Mouse (Mus musculus): ENCODE data around the gene Bach2. TPM values are rescaled to one million over a fixed set of nuclear protein-coding genes. Genes with fewer than 3 reads are reported as not detected.
A peak's percentile ranks its signal among the peaks of the same experiment; 100 is the strongest.

The Bach2 gene
- total RNA-seq (2014; rRNA removed; ENCODE audit: low replicate concordance) (2.1 and 3.1 TPM in 2 replicates), polyA plus RNA-seq (2015; fragmentation: Nextera tagmentation; extraction: Ambion mirVana) (2.1 and 2.4 TPM in 2 replicates)

DNA sequence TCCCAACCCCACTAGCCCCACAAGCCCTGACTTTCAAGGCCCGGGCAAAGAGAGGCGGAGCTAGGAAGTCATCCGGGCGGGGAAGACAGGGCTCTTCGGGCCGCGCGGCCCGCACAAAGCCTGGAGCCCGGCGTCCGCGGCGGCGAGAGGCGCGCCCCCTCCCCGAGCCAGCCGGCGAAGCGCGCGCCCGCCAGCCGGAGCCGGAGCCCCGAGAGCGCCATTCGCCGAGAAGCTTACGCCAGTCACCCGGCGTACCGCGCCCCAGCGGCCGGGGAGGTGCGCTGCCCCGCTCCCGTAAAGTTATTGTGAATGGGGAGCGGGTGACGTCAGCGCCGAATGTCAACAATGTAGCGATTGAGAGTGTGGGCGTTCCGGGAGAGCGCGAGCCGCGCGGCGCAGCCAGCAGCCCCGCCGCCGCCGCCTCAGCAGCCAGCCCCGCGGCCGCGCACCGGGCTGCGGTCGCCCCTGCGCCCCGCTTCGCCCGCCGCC, at the start of gene Bach2:
TSS of gene Bach2 (plus strand) at position 439 of the 489 bp plus-strand sequence.
- DNase-seq (ENCODE audit: low spot score): peak; percentile 86
- WGBS: under 1% methylated on average over 66 of the region's 69 CpGs
- peak; percentile 82 for ATAC-seq (ENCODE audit: insufficient read depth, low read depth)
- Histone ChIP-seq H3K4me1 (ENCODE audit: control insufficient read depth, insufficient read depth) (0 out of 2 replicates have a peak, but pooled peaks cover 6% of the 10 kb centered on the region), H3K9ac (replicated peaks; ENCODE audit: low read depth, low read length) (peak within 1 kb of the TSS; percentile 93), H3K27ac (ENCODE audit: low read depth) (peak within 1 kb of the TSS; percentile 96), H3K27me3 (ENCODE audit: control insufficient read depth, insufficient read depth, low read length) (no peaks in the 10 kb centered on the region), H3K4me2 (ENCODE audit: low read depth, low read length) (peak within 1 kb of the TSS; percentile 98), H3K36me3 (replicated peaks; ENCODE audit: control insufficient read depth, insufficient read depth, low read length) (no peaks in the 10 kb centered on the region), H3K9me3 (replicated peaks; ENCODE audit: control insufficient read depth, low read length) (no peaks in the 10 kb centered on the region), H3K4me3 (ENCODE audit: low read depth, low read length) (peak within 1 kb of the TSS; percentile 96)
- TF ChIP-seq EP300 (IDR thresholded peaks at IDR 0.05; ENCODE audit: low read depth): no peak
- TF ChIP-seq CTCF (IDR thresholded peaks at IDR 0.05; ENCODE audit: low read depth): peak; percentile 24

DNA sequence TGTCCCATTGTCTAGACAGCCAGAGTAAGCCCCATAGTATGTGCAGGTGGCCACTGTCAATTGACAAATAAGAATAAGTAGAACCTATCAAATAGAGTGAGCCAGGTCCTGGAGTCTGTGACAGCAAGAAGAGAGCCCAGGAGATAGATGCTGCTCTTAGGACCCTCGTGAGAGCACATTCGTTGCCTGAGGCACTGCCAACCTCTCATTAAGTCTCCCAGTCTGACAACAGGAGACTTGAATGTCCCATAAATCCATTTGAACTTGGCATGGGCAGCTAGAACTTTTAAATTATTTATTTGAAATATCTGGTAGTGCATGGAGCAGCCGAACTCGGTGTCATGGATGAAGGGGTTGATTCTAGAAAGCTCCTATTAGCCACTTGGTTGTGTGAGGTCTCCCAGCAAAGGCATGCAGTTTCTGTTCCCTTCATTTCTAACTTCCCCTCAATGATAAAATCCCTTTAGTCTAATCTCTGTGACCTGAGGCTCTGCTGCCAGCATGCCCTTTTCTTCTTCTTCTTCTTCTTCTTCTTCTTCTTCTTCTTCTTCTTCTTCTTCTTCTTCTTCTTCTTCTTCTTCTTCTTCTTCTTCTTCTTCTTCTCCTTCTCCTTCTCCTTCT, 49.1 kb upstream of the Bach2 start:
- Histone ChIP-seq H3K9ac (replicated peaks; ENCODE audit: low read depth, low read length) (no peak overlapping the region), H3K4me2 (ENCODE audit: low read depth, low read length) (no peak overlapping the region), H3K27ac (ENCODE audit: low read depth) (no peak overlapping the region), H3K4me3 (ENCODE audit: low read depth, low read length) (no peak overlapping the region), H3K27me3 (ENCODE audit: control insufficient read depth, insufficient read depth, low read length) (0 out of 2 replicates have a peak, but pooled peaks cover 3% of the 10 kb centered on the region), H3K36me3 (replicated peaks; ENCODE audit: control insufficient read depth, insufficient read depth, low read length) (no peaks in the 10 kb centered on the region), H3K4me1 (ENCODE audit: control insufficient read depth, insufficient read depth) (no peaks in the 10 kb centered on the region), H3K9me3 (replicated peaks; ENCODE audit: control insufficient read depth, low read length) (no peaks in the 10 kb centered on the region)
- WGBS: 91% methylated on average over 4 of the region's 4 CpGs
- no peak for TF ChIP-seq CTCF (IDR thresholded peaks at IDR 0.05; ENCODE audit: low read depth)
- no peak for TF ChIP-seq EP300 (IDR thresholded peaks at IDR 0.05; ENCODE audit: low read depth)
- ATAC-seq (ENCODE audit: insufficient read depth, low read depth): no peak
- DNase-seq (ENCODE audit: low spot score): no peak

DNA sequence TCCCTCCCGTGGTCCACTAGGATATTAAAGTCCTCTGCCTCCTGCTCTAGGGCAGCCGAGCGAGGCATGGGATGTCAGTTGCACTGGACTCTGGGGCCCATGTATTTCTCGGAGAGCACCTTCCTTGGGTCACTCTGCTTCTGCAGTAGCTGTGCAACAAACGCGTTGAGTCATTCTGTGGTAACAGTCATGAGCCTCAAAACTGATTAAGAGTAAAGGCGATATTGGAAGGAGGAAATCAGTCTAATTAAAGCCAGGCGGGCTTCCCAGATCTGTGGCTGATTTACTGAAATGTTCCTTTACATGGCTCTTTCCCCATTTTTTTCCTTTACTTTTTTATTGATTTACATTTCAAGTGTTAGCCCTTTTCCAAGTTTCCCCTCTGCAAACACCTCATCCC, 48.1 kb upstream of the Bach2 start:
- TF ChIP-seq EP300 (IDR thresholded peaks at IDR 0.05; ENCODE audit: low read depth): no peak
- no peak for TF ChIP-seq CTCF (IDR thresholded peaks at IDR 0.05; ENCODE audit: low read depth)
- Histone ChIP-seq H3K9ac (replicated peaks; ENCODE audit: low read depth, low read length) (no peak overlapping the region), H3K36me3 (replicated peaks; ENCODE audit: control insufficient read depth, insufficient read depth, low read length) (no peaks in the 10 kb centered on the region), H3K4me3 (ENCODE audit: low read depth, low read length) (no peak overlapping the region), H3K27ac (ENCODE audit: low read depth) (no peak overlapping the region), H3K4me2 (ENCODE audit: low read depth, low read length) (no peak overlapping the region), H3K4me1 (ENCODE audit: control insufficient read depth, insufficient read depth) (no peaks in the 10 kb centered on the region; the same call in 1 of the 2 replicates), H3K27me3 (ENCODE audit: control insufficient read depth, insufficient read depth, low read length) (0 out of 2 replicates have a peak, but pooled peaks cover 3% of the 10 kb centered on the region), H3K9me3 (replicated peaks; ENCODE audit: control insufficient read depth, low read length) (no peaks in the 10 kb centered on the region)
- ATAC-seq (ENCODE audit: insufficient read depth, low read depth) (no peak), DNase-seq (ENCODE audit: low spot score) (no peak)
- 74% methylated on average over 8 of the region's 8 CpGs for WGBS

GRCm38 (mm10) chr4:32195945-32196921, 42.4 kb upstream of the Bach2 start:
- Histone ChIP-seq H3K27ac (ENCODE audit: low read depth) (peak overlapping the region; percentile 65), H3K4me3 (ENCODE audit: low read depth, low read length) (no peak overlapping the region), H3K36me3 (replicated peaks; ENCODE audit: control insufficient read depth, insufficient read depth, low read length) (no peaks in the 10 kb centered on the region), H3K9ac (replicated peaks; ENCODE audit: low read depth, low read length) (no peak overlapping the region), H3K4me1 (ENCODE audit: control insufficient read depth, insufficient read depth) (peaks cover 14% of the 10 kb centered on the region), H3K27me3 (ENCODE audit: control insufficient read depth, insufficient read depth, low read length) (no peaks in the 10 kb centered on the region), H3K9me3 (replicated peaks; ENCODE audit: control insufficient read depth, low read length) (no peaks in the 10 kb centered on the region), H3K4me2 (ENCODE audit: low read depth, low read length) (peak overlapping the region; percentile 4)
- TF ChIP-seq EP300 (IDR thresholded peaks at IDR 0.05; ENCODE audit: low read depth): no peak
- 12% methylated on average over 9 of the region's 9 CpGs for WGBS
- ATAC-seq (ENCODE audit: insufficient read depth, low read depth): peak; percentile 84
- peak; percentile 84 for DNase-seq (ENCODE audit: low spot score)

GRCm38 (mm10) chr4:32198031-32198430, 40.6 kb upstream of the Bach2 start:
- H3K9me3 ChIP-seq (replicated peaks; ENCODE audit: control insufficient read depth, low read length): no peaks in the 10 kb centered on the region
- TF ChIP-seq EP300 (IDR thresholded peaks at IDR 0.05; ENCODE audit: low read depth) (no peak), CTCF (IDR thresholded peaks at IDR 0.05; ENCODE audit: low read depth) (no peak)
- no peak overlapping the region for H3K4me3 ChIP-seq (ENCODE audit: low read depth, low read length)
- no peaks in the 10 kb centered on the region for H3K36me3 ChIP-seq (replicated peaks; ENCODE audit: control insufficient read depth, insufficient read depth, low read length)
- no peak for DNase-seq (ENCODE audit: low spot score)
- no peak overlapping the region for H3K27ac ChIP-seq (ENCODE audit: low read depth)
- no peak overlapping the region for H3K9ac ChIP-seq (replicated peaks; ENCODE audit: low read depth, low read length)
- WGBS: 90% methylated on average over 1 of the region's 1 CpGs
- no peak for ATAC-seq (ENCODE audit: insufficient read depth, low read depth)
- peaks cover 19% of the 10 kb centered on the region for H3K4me1 ChIP-seq (ENCODE audit: control insufficient read depth, insufficient read depth)
- no peaks in the 10 kb centered on the region for H3K27me3 ChIP-seq (ENCODE audit: control insufficient read depth, insufficient read depth, low read length)
- H3K4me2 ChIP-seq (ENCODE audit: low read depth, low read length): no peak overlapping the region

Data from heart, postnatal 0 days (tissue).